Mouse (Mus musculus) bone marrow, adult 2 months (tissue): ENCODE data around the gene B4galnt3.

ENCODE experiments used
- CTCF ChIP-seq: fragments of 200-500 bp; IDR thresholded peaks from 2 replicates; pipeline ENCODE4 v1.5.1; 2011; ENCODE audit warnings: low read length, control low read depth; ENCODE audit not compliant: control insufficient read depth, insufficient read depth
- POLR2A ChIP-seq: fragments of 200-500 bp; IDR thresholded peaks from 2 replicates; pipeline ENCODE4 v1.6.1; 2011; ENCODE audit warnings: low read depth, mild to moderate bottlenecking, control low read depth, low read length, borderline replicate concordance; ENCODE audit not compliant: control insufficient read depth

GRCm38 (mm10) chr6:120255701-120256100 is 38.7 kb downstream of the B4galnt3 start:
- TF ChIP-seq CTCF (no peak), POLR2A (no peak)
